Mouse (Mus musculus) gastrocnemius, postnatal 36 days (tissue): ENCODE results near the gene Slc25a54. TPM values are rescaled to one million over a fixed set of nuclear protein-coding genes. Genes with fewer than 3 reads are reported as not detected.

Experiments
- DNase-seq, 2 experiments: peaks; one replicate each; pipeline ENCODE4 v3.0.0; 2022
- intact Hi-C: fragments of 180-260 bp; cut with DNase I; formaldehyde crosslinking; loops from one replicate; pipeline ENCODE4 v1.15.1; 2025
- long read RNA-seq, 2 experiments: library from polyadenylated mRNA; stranded (forward); transcript quantifications; one replicate each; pipeline ENCODE4 v2.0.0; 2021
- total RNA-seq, 2 experiments: library from RNA; stranded (reverse); gene quantifications; 2 replicates each; pipeline ENCODE4 v1.2.3; 2021

Slc25a54 gene
- total RNA-seq: not detected
- long read RNA-seq, experiment 1: 0 reads
- long read RNA-seq, experiment 2: 0 reads

- no peak for DNase-seq
- intact Hi-C loops: no loop called here
Measured at GRCm38 (mm10) chr3:109080169-109080568, at the start of gene Slc25a54. TSS of gene Slc25a54 (plus strand) at chr3:109080469.

GRCm38 (mm10) chr3:109030817-109031216 is 49.5 kb upstream of the Slc25a54 start:
- intact Hi-C loops: no loop called here
- peak in 1 of 2 experiments; percentile 32 for DNase-seq

GRCm38 (mm10) chr3:109031626-109032025 is 48.6 kb upstream of the Slc25a54 start:
- intact Hi-C loops: no loop called here

GRCm38 (mm10) chr3:109032306-109032705 is 48.0 kb upstream of the Slc25a54 start:
- intact Hi-C loops: no loop called here
- DNase-seq: no peak

More at GRCm38 (mm10) chr3:109031626-109032025, 48.6 kb upstream of the Slc25a54 start:
- no peak for DNase-seq

- no peak for DNase-seq
- intact Hi-C loops: no loop called here
Measured at GRCm38 (mm10) chr3:109034411-109034810, 45.9 kb upstream of the Slc25a54 start.

- intact Hi-C loops: no loop called here
- DNase-seq: no peak
Measured at GRCm38 (mm10) chr3:109040908-109041307, 39.4 kb upstream of the Slc25a54 start.

GRCm38 (mm10) chr3:109043395-109043794 is 36.9 kb upstream of the Slc25a54 start:
- intact Hi-C loops: no loop called here
- DNase-seq: no peak

GRCm38 (mm10) chr3:109046428-109046827 is 33.8 kb upstream of the Slc25a54 start:
- intact Hi-C loops: no loop called here

GRCm38 (mm10) chr3:109047707-109048283 is 32.5 kb upstream of the Slc25a54 start:
- intact Hi-C loops: no loop called here
- DNase-seq: no peak

More at GRCm38 (mm10) chr3:109046428-109046827, 33.8 kb upstream of the Slc25a54 start:
- no peak for DNase-seq

- intact Hi-C loops: no loop called here
- peak in 1 of 2 experiments; percentile 25 for DNase-seq
Measured at GRCm38 (mm10) chr3:109051056-109051945, 29.0 kb upstream of the Slc25a54 start.

GRCm38 (mm10) chr3:109051946-109052331 is 28.3 kb upstream of the Slc25a54 start:
- DNase-seq: no peak
- intact Hi-C loops: no loop called here

- no peak for DNase-seq
- intact Hi-C loops: loop anchor here (5.0 to 10.0 kb wide), 2 partner anchors 148 to 205 kb away; partner anchors contain the start of gene Prpf38b
Measured at GRCm38 (mm10) chr3:109059903-109060302, 20.4 kb upstream of the Slc25a54 start.

- intact Hi-C loops: loop anchor here (2.0 to 10.0 kb wide), 3 partner anchors 36 to 208 kb away; partner anchors contain the start of genes Fam102b and Prpf38b
- DNase-seq: no peak
Measured at GRCm38 (mm10) chr3:109062391-109062790, 17.9 kb upstream of the Slc25a54 start.

GRCm38 (mm10) chr3:109062989-109063388 is 17.3 kb upstream of the Slc25a54 start:
- intact Hi-C loops: loop anchor here (2.0 to 10.0 kb wide), 3 partner anchors 36 to 208 kb away; partner anchors contain the start of genes Fam102b and Prpf38b
- DNase-seq: no peak

- intact Hi-C loops: no loop called here
- no peak for DNase-seq
Measured at GRCm38 (mm10) chr3:109084418-109084817, 4.1 kb downstream of the Slc25a54 start.

GRCm38 (mm10) chr3:109088460-109088859 is 8.2 kb downstream of the Slc25a54 start:
- intact Hi-C loops: no loop called here
- DNase-seq: no peak

GRCm38 (mm10) chr3:109104702-109105101 is 24.4 kb downstream of the Slc25a54 start:
- intact Hi-C loops: no loop called here
- no peak for DNase-seq

GRCm38 (mm10) chr3:109117136-109117535 is 36.9 kb downstream of the Slc25a54 start:
- intact Hi-C loops: no loop called here
- DNase-seq: no peak

GRCm38 (mm10) chr3:109119562-109119961 is 39.3 kb downstream of the Slc25a54 start:
- intact Hi-C loops: no loop called here
- DNase-seq: no peak

GRCm38 (mm10) chr3:109119973-109120372 is 39.7 kb downstream of the Slc25a54 start:
- intact Hi-C loops: no loop called here
- no peak for DNase-seq
